Mouse (Mus musculus) right cerebral cortex, postnatal 10 days (tissue): ENCODE measurements around the gene Gm20388.
A peak's percentile ranks its signal among the peaks of the same experiment; 100 is the strongest.

Source experiments
- DNase-seq, 2 experiments: peaks; one replicate each; pipeline ENCODE4 v3.0.0; 2021; ENCODE audit warnings: low spot score in 2 of 2

Gene Gm20388

GRCm38 (mm10) chr8:122443262-122444006, 2532.8 kb downstream of the Gm20388 start, which contains the start of gene Mvd:
Mvd (minus strand) TSS chr8:122443422.
- peak; percentile 100 for DNase-seq

- peak; percentile 90 to 93 for DNase-seq
These were observed 2533.6 kb downstream of the Gm20388 start for GRCm38 (mm10) chr8:122444058-122444748.

GRCm38 (mm10) chr8:122445203-122445602, 2534.6 kb downstream of the Gm20388 start:
- DNase-seq = peak in 1 of 2 experiments; percentile 22

DNA sequence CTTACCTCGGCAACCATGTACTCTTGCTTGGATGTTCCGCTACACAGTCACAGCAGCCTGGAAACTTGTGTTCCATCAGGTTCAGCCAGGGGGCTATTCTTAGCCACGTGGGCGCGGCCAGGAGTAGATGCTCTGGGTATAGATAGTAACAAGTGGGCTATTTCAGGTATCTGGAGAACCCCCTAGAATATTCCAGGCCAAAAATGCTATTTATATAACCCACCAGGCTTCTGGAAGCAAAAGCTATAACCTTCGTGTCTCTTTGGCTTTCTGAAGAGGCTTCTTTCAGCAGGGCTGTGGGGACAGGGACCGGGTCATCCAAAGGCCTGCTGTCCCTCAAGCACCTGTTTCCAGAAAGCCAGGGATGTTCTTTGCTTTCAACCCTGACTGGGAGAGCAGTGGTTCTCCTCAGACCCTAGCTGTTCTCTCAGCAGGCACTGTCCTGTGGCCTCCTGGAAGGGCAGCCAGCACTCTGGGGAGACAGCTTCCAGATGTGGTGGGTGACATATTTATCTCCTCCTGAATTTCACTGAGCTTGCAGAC, 2540.6 kb downstream of the Gm20388 start:
- no peak for DNase-seq

- no peak for DNase-seq
These were observed 2541.5 kb downstream of the Gm20388 start for GRCm38 (mm10) chr8:122452154-122452553.

- no peak for DNase-seq
These were observed 2543.8 kb downstream of the Gm20388 start for GRCm38 (mm10) chr8:122454409-122454808.

DNA sequence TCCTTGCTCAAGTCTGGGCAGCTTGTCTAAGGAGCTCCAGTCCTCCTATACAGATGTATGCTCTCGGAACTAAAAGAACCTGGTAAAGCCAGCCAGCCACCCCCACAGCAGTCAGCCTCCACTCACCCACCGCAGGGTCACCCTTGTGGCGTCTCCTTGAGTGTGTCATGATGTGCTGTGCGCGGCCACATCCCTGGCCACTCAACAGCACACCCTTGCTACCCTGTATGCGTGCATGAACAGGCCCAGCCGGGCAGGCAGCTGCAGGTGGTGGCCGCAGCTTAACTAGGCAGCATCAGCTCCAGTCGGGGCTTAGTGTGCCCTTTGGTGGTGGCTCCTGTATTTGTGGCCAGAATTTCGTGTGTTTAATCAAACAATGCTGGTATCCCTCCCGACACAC, 2546.5 kb downstream of the Gm20388 start:
- DNase-seq = no peak

DNA sequence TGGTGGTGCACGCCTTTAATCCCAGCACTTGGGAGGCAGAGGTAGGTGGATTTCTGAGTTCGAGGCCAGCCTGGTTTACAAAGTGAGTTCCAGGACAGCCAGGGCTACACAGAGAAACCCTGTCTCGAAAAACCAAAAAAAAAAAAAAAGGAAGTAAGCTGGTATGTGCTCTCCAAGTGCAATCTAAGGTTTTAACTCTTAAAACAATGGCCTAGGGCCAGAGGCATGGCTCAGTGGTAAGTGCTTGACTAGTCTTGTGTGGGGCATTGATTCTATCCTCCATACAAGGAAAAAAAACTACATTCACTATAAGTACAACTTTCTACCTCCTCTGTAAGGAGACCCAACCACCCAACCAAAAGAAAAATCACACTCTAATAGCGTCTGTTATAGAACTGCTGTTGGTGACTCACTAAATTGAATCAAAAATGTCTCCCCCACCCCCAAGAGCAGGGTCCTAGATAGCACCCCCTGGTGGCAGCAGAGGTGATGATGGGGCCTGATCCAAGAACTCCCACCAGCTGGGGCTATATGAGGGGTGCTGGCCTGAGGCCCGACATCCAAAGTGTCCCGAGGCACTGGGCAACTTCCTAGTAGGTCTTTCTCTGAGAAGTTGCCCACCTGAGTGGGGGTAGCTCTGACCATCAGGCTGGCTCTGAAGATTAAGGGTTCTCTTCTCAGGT, 2548.7 kb downstream of the Gm20388 start:
- no peak for DNase-seq

DNA sequence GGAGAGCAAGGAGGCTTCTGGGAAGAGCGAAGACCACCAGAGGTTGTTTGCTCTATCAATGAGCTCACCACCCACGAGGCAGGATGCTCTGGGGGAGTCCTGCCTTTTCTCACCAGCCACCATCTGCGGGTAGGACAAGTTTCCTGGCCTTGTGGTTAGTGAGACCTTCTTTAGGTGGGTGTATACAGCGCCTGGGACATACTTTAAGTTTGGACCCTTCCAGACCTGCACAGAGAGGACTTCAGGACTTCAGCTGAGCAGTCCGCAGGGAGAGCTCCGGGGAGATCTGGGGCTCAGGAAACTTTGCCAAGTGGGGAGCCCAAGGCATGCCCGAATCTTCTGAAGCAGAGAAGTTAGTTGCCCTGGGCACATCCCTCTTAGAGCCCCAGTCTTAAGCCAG, 2549.3 kb downstream of the Gm20388 start:
- DNase-seq = no peak

DNA sequence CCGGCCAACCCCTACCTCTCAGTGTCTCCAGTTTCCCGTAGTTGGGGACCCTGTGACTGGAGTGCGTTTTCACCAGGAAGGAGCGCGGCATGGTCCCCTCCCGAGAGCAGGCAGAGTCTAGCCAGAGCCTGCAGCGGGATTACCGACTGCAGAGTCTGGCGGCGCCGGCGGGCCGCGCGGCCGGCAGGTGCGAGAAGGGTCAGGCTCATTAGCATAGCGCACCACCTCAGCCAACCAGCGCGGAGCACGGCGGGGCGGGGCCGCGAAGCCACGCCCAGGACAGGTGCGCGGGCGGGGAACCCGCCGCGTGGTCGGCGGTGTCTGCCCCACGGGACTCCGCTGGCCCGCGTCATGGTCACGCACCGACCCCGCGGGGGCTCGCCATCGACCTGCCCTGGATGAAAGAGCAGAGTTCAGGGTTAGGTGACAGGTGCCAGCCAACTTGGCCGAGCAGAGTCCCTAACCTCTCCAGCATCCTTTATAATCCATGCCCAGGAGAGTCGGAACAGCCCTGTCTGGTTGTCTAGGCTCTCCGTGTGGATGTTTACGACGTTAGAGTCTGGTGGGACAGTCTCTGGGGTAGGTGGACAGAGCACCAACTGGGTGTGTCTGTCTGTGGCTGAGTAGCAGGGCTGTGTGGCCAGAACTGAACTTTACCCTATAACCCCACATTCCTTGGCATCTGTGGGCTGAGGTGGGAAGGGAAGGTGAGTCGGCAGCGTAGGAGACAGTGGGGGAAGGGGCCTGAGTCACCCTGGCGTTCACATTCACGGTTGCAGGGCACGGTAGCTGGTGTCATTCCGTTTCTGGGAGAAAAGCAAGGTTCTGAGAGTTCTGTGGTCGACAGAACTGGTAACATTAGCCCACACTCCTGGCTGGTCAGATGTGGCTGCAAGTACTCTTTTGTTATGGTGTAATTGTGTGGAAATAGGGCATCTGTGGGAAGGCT, 2550.2 kb downstream of the Gm20388 start, which contains the start of gene Snai3:
Gene Snai3, minus strand, starts transcription at position 210 of the 949 bp plus-strand sequence.
- DNase-seq = no peak

GRCm38 (mm10) chr8:122461473-122462148, 2551.0 kb downstream of the Gm20388 start:
- no peak for DNase-seq

DNA sequence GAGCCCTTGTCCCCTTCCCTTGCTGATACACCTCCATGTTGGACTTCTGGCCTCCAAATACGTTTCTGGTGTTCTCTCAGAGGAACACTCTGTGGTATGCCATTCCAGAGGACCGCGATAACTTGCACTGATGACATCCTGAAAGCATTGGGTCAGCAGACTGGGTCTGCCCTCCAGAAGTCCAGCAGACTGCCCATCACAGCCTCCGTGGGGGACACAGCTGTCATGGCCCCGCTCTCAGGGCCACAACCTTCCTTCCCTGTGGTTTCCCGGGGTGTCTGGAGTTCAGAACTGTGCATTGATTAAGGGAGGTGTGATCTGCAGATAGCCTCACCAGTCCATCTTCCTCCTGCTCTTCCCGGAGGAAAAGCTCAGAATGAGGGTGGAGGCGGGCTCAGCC, 2551.9 kb downstream of the Gm20388 start:
- no peak for DNase-seq

- no peak for DNase-seq
These were observed 2553.3 kb downstream of the Gm20388 start for GRCm38 (mm10) chr8:122463651-122464640.

DNA sequence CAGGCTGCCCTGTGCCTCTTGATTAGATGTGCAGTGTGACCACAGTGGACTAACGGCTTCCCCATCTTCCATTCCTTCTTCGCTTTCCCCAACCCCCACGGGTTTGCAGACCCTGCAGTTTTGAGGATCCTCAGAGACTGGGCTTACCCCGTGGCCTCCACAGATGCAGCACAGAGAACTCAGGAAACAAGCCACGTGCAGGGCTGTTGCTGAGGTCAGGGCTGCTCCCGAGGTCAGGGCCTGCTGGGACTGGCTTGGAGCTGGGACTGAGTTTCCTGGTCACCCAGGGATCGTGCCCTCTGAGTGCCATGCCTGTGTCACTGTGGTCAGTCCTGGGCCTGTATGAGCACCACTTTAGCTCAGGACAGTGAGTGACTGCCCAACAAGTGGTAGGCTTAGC, 2554.3 kb downstream of the Gm20388 start:
- DNase-seq = no peak

GRCm38 (mm10) chr8:122467816-122468215, 2557.2 kb downstream of the Gm20388 start:
- DNase-seq = no peak

DNA sequence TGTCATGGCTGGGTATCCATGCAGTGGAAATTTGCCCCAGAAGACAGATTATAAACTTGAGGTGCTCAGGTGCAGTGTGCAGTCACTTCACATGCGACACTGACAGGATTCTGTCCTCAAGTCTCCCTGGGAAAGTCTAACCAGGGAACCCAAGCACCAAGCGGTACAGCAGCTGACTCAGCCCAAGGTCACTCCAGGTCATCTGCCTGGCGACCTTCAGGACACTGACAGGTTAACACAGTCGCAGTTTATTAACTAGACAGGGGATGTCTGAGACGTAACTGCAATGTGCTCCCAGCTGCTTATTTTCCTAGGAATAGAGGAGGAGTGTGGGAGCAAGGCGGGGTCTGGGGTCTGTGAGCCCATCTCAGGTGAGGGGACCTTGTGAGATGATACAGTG, 2558.8 kb downstream of the Gm20388 start:
- DNase-seq = no peak

GRCm38 (mm10) chr8:122469965-122470364, 2559.3 kb downstream of the Gm20388 start:
- DNase-seq = no peak

DNA sequence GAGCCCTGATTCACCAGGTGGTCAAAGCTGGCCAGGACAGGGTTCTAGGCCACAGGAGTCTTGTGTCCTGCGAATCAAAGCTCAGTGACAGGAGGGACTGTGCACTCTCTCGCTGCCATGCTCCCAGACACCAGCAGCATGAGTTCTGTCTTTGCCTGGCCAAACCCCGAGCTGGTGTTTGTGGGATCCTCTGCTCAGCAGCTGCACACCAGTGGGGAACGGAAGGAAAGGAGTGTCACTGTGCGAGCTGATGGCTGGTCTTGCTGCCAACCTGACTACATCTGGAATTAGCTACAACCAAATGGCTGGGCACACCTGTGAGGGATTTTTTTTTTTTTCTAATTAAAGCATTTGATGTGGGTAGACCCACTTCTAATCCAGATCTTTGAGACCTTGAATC, 2560.1 kb downstream of the Gm20388 start:
- DNase-seq = no peak

GRCm38 (mm10) chr8:122473911-122474421, 2563.3 kb downstream of the Gm20388 start:
- DNase-seq = no peak
